Mouse (Mus musculus) heart, postnatal 0 days (tissue): ENCODE data around the gene Rlf. TPM values are rescaled to one million over a fixed set of nuclear protein-coding genes. Genes with fewer than 3 reads are reported as not detected.
A peak's percentile ranks its signal among the peaks of the same experiment; 100 is the strongest.

Source experiments
- ATAC-seq: fragments of 200-750 bp; cut with Nextera tagmentation; 2 replicates; pipeline ENCODE4 v1.8.0; 2017; ENCODE audit warnings: low read depth, moderate number of reproducible peaks, moderate library complexity; ENCODE audit not compliant: insufficient read depth
- DNase-seq: peaks from one replicate; pipeline ENCODE4 v3.0.0-alpha.2; 2016; ENCODE audit warnings: low spot score
- H3K27ac ChIP-seq: fragments of 300-500 bp; sonication (generic); 2 replicates; pipeline ENCODE4 v1.5.1; 2014; ENCODE audit warnings: low read depth, mild to moderate bottlenecking
- H3K27me3 ChIP-seq: fragments of 300-500 bp; sonication (generic); 2 replicates; pipeline ENCODE4 v1.6.1; 2014; ENCODE audit warnings: low read length, mixed read lengths; ENCODE audit not compliant: control insufficient read depth, insufficient read depth
- H3K36me3 ChIP-seq: fragments of 300-500 bp; sonication (generic); replicated peaks from 2 replicates; pipeline ENCODE4 v1.6.1; 2014; ENCODE audit warnings: low read length, mixed read lengths; ENCODE audit not compliant: control insufficient read depth, insufficient read depth
- H3K4me1 ChIP-seq: fragments of 300-500 bp; sonication (generic); 2 replicates; pipeline ENCODE4 v1.6.1; 2014; ENCODE audit warnings: antibody characterized with exemption; ENCODE audit not compliant: control insufficient read depth, insufficient read depth
- H3K4me2 ChIP-seq: fragments of 300-500 bp; sonication (generic); 2 replicates; pipeline ENCODE4 v1.6.1; 2014; ENCODE audit warnings: low read depth, mild to moderate bottlenecking, low read length, moderate library complexity
- H3K4me3 ChIP-seq: fragments of 300-500 bp; sonication (generic); 2 replicates; pipeline ENCODE4 v1.5.1; 2014; ENCODE audit warnings: low read depth, low read length
- H3K9ac ChIP-seq: fragments of 300-500 bp; sonication (generic); replicated peaks from 2 replicates; pipeline ENCODE4 v1.6.1; 2014; ENCODE audit warnings: low read depth, low read length, mixed read lengths
- H3K9me3 ChIP-seq: fragments of 300-500 bp; sonication (generic); replicated peaks from 2 replicates; pipeline ENCODE4 v1.6.1; 2016; ENCODE audit warnings: low read length; ENCODE audit not compliant: control insufficient read depth
- CTCF ChIP-seq: IDR thresholded peaks from 2 replicates; pipeline ENCODE4 v1.5.1; 2016; ENCODE audit warnings: antibody characterized with exemption, control low read depth, low read depth
- EP300 ChIP-seq: IDR thresholded peaks from 2 replicates; pipeline ENCODE4 v1.6.1; 2016; ENCODE audit warnings: antibody characterized with exemption, low read depth
- WGBS: fragments of 180-500 bp; shearing (Covaris S2); extraction: QIAGEN DNeasy Blood & Tissue Kit; methylation state at CpG from one replicate; pipeline ENCODE4 v1.1.7; 2014; 5-methylcytosine and 5-hydroxymethylcytosine counted together
- polyA plus RNA-seq: library from polyadenylated mRNA; unstranded; fragments of >200 nt; fragmentation: Nextera tagmentation; extraction: Ambion mirVana; gene quantifications from 2 replicates; pipeline ENCODE4 v1.2.1, GENCODE M21; 2015
- total RNA-seq: library from RNA; depleted of rRNA; stranded (reverse); fragments of >200 nt; gene quantifications from 2 replicates; pipeline ENCODE4 v1.2.3, GENCODE M21; 2014; ENCODE audit warnings: low replicate concordance; rRNA removed

Gene Rlf
- total RNA-seq (20.9 and 22.3 TPM in 2 replicates), polyA plus RNA-seq (9.0 and 10.2 TPM in 2 replicates)

GRCm38 (mm10) chr4:121214793-121215304 lies at the start of gene Rlf:
Gene Rlf, minus strand, starts transcription at chr4:121215084.
- DNase-seq = peak; percentile 89
- TF ChIP-seq EP300 = no peak
- no peak for TF ChIP-seq CTCF
- H3K27ac ChIP-seq = peak within 1 kb of the TSS; percentile 89
- no peaks in the 10 kb centered on the region for H3K9me3 ChIP-seq
- under 1% methylated on average over 46 of the region's 48 CpGs for WGBS
- peaks cover 13% of the 10 kb centered on the region for H3K4me1 ChIP-seq
- peak within 1 kb of the TSS; percentile 92 for H3K4me2 ChIP-seq
- peak; percentile 98 for ATAC-seq
- H3K27me3 ChIP-seq = no peaks in the 10 kb centered on the region
- H3K4me3 ChIP-seq = peak within 1 kb of the TSS; percentile 97
- peak within 1 kb of the TSS; percentile 96 for H3K9ac ChIP-seq
- no peaks in the 10 kb centered on the region for H3K36me3 ChIP-seq

DNA sequence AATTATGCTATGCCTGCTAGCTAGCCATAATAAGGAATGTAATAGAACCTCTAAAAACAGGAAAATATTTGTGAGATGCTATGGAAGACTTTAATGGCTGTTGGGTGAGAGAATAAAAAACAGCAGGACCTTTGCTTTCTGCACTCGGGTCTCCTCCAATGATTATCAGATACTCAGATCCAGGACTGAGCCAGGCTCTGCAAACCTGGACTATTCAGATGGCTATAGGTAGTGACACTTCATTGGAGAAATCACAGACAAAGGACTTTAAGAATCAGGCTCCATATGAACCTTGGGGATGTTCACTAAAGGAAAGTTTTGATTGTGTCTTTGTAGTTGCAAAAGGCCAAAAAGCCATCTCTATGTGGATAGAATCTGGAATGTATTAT lies 26.7 kb upstream of the Rlf start:
- H3K27ac ChIP-seq = no peak overlapping the region
- no peaks in the 10 kb centered on the region for H3K27me3 ChIP-seq
- H3K9me3 ChIP-seq = no peaks in the 10 kb centered on the region
- no peak overlapping the region for H3K4me2 ChIP-seq
- H3K4me3 ChIP-seq = no peak overlapping the region
- H3K9ac ChIP-seq = no peak overlapping the region
- ATAC-seq (no peak), DNase-seq (no peak)
- WGBS = 81% methylated on average over 1 of the region's 1 CpGs
- no peaks in the 10 kb centered on the region for H3K4me1 ChIP-seq
- H3K36me3 ChIP-seq = no peaks in the 10 kb centered on the region
- no peak for TF ChIP-seq EP300
- no peak for TF ChIP-seq CTCF

DNA sequence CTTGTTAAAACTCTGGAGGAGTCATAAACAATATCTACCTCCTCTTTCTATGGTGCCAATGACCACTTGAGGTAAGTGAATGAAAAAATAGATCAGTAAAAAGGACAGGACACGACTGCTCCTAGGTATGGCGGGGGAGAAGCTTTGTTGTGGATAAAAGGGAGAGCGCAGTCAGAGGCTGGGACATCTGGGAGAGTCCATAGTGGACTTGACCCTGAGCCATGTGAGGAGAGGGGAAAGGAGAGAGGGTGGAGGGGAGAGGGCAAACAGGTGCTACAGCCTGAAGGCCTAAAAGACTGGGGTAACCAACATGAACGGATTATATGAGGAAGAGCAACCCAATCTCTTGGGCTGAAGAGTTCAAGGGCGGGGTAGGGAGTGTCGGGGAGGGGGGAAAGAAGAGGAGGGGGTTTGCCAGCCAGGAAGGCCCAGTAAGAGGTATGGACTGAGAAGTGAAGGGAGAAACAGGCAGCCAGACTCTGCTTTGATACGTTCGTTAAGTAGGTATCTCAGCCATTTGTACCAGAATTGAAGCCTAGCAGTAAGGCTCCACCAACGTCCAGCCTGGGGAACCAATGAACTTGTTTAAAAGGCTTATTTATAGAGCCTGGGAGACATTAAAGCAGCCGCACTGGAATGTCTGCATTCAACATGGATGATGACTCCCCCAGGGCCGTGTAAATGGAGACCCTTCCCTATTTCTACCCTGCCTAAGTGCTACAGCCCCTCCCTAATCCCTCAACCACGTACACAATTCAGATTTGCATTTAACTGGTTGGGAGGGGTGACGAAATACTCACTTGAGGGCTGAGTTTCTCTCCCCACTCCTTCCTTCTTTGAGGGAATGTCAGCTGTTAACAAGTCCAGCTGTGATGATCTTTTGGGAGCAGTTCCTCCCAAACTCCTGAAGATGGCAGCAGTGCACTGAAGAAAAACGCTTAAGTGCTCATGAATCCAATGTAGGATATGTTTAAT lies 26.0 kb upstream of the Rlf start:
- Histone ChIP-seq H3K36me3 (no peaks in the 10 kb centered on the region), H3K4me2 (no peak overlapping the region), H3K27me3 (no peaks in the 10 kb centered on the region), H3K4me1 (no peaks in the 10 kb centered on the region), H3K9me3 (no peaks in the 10 kb centered on the region), H3K27ac (no peak overlapping the region), H3K4me3 (no peak overlapping the region), H3K9ac (no peak overlapping the region)
- TF ChIP-seq EP300 = no peak
- TF ChIP-seq CTCF = peak; percentile 75
- WGBS = 40% methylated on average over 14 of the region's 14 CpGs
- no peak for ATAC-seq
- DNase-seq = peak; percentile 72

DNA sequence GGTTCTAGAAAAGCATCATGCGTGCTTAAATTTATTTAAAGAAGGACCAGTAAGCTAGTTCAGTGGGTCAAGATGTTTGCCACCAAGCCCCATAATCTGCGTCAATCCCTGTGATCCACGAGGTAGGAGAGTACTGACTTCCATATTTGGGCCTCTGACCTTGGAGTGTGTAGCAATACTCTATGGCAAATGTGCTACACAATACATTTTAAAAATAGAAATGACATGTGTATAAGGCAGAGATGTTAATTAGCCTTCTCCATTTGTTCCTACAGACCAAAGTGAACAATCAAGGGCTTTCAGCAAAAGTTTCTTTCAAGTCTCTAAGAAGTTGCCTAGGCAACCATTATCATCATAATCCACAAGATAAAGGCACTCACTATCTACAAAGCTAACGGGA lies 25.0 kb upstream of the Rlf start:
- H3K4me2 ChIP-seq = no peak overlapping the region
- 44% methylated on average over 4 of the region's 4 CpGs for WGBS

GRCm38 (mm10) chr4:121231772-121232414 lies 17.0 kb upstream of the Rlf start:
- ATAC-seq (no peak), DNase-seq (peak; percentile 40)
- Histone ChIP-seq H3K4me3 (no peak overlapping the region), H3K9me3 (no peaks in the 10 kb centered on the region), H3K9ac (no peak overlapping the region), H3K27me3 (no peaks in the 10 kb centered on the region), H3K4me1 (no peaks in the 10 kb centered on the region), H3K4me2 (no peak overlapping the region), H3K36me3 (no peaks in the 10 kb centered on the region), H3K27ac (no peak overlapping the region)
- TF ChIP-seq EP300 (no peak), CTCF (peak; percentile 58)
- WGBS = 13% methylated on average over 5 of the region's 5 CpGs

More for the DNA sequence above, 25.0 kb upstream of the Rlf start:
- TF ChIP-seq CTCF (no peak), EP300 (no peak)
- Histone ChIP-seq H3K27ac (no peak overlapping the region), H3K4me3 (no peak overlapping the region), H3K36me3 (no peaks in the 10 kb centered on the region), H3K9me3 (no peaks in the 10 kb centered on the region), H3K27me3 (no peaks in the 10 kb centered on the region), H3K4me1 (no peaks in the 10 kb centered on the region), H3K9ac (no peak overlapping the region)
- no peak for DNase-seq
- ATAC-seq = peak; percentile 55; the same call in 1 of the 2 replicates
